Mouse (Mus musculus): ENCODE results near the gene Mat2b. TPM values are rescaled to one million over a fixed set of nuclear protein-coding genes. Genes with fewer than 3 reads are reported as not detected.

Gene Mat2b
- total and polyA plus RNA-seq, 3 experiments, result 55.0 to 135 (median 55.2) TPM

DNA sequence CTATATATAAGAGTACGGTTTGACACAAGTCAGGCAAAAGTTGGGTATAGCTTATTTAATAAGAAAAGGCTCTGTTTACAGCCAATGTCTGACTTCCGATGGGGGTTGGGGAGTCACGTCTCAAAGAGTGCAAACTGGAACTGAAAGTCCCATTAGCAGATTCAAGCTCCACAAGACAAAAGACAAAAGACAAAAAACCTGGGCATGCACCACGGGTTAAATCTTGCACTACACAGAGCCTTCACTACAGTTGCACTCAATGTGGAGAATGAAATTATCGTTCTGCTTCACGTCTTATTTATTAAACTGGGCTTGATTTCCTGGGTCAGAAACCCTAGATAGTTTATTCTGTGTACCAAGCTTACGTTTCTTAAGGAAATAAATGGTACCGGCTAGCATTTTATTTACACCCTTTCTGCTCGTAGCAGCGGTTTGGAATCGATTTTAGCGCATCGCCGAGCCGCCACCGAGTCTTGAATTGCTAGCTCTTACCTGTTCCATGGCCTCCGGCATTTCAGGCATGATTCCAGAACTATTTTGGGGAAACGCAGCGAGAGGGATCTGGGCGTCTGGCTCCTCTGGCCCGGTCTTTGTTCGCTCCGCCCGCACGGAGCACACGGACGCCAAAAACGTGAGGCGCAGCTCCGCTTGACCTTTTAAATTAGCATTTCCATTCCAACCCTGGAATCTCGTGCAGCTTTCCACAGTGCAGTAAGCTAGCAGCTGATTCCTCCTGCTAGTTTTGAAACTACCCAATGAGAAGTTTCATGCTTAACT is 504 bp downstream of the Mat2b start:
- peak overlapping the region; percentile 74 for H3K4me3 ChIP-seq (ENCODE audit: low read depth, low read length)
- peaks cover 24% of the 10 kb centered on the region for H3K4me1 ChIP-seq (ENCODE audit: insufficient read depth, low read depth, low read length)
- H3K36me3 ChIP-seq (replicated peaks), result peaks cover 19% of the 10 kb centered on the region
- ATAC-seq (ENCODE audit: extremely low read depth, insufficient number of reproducible peaks, low FRiP score, poor library complexity, severe bottlenecking) (peak; percentile 17), DNase-seq (ENCODE audit: low spot score) (peak; percentile 65)
- TF ChIP-seq GATA1 (IDR thresholded peaks at IDR 0.05; ENCODE audit: borderline replicate concordance, low read length), result no peak
- TF ChIP-seq POLR2AphosphoS5 (IDR thresholded peaks at IDR 0.05; ENCODE audit: insufficient replicate concordance, low read depth, low read length), result no peak; the same call in 1 of the 2 replicates
- no peak for TF ChIP-seq CTCF (IDR thresholded peaks at IDR 0.05; ENCODE audit: low read depth, low read length)
- no peak for TF ChIP-seq GATA2 (IDR thresholded peaks at IDR 0.05; ENCODE audit: borderline replicate concordance, low read depth, low read length)
- no peak for TF ChIP-seq TAL1 (conservative IDR thresholded peaks at IDR 0.05; ENCODE audit: low read depth, low read length)
- no peaks in the 10 kb centered on the region for H3K27me3 ChIP-seq (ENCODE audit: insufficient read depth, low read length)
- peaks cover 2% of the 10 kb centered on the region for H3K9me3 ChIP-seq (replicated peaks)

DNA sequence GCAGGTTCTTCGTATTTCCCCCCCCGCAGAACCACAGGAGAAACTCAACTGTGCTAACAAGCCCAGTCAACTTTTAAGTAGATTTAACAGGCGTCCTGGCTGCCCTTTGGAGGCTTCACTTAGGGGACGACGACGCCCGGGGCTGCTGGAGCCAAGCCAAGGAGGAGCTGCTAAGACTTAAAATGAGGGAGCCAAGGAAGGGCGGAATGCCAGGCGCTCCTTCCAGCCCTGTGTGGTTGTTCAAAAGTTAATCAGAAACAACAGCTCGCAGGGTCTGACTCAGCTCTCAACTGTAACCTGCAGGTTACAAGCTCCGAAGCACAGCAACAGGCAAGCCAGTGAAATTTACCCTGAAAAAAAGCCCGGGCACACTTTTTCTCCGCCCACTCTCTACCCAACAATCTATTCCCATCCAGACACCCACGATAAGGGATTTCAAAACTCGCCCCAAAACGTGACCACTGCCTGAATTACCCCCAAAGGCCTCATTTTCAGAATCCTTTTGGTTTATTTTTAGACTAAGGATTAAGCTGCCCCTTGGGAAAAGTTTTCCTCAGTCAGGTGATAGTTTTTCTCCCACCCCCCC is 1.5 kb downstream of the Mat2b start:
- H3K4me3 ChIP-seq (ENCODE audit: low read depth, low read length), result peak overlapping the region; percentile 94
- no peaks in the 10 kb centered on the region for H3K9me3 ChIP-seq (replicated peaks)
- no peaks in the 10 kb centered on the region for H3K27me3 ChIP-seq (ENCODE audit: insufficient read depth, low read length)
- peak; percentile 73 for DNase-seq (ENCODE audit: low spot score)
- ATAC-seq (ENCODE audit: extremely low read depth, insufficient number of reproducible peaks, low FRiP score, poor library complexity, severe bottlenecking), result peak; percentile 60
- TF ChIP-seq POLR2AphosphoS5 (IDR thresholded peaks at IDR 0.05; ENCODE audit: insufficient replicate concordance, low read depth, low read length) (no peak), TAL1 (conservative IDR thresholded peaks at IDR 0.05; ENCODE audit: low read depth, low read length) (no peak), GATA2 (IDR thresholded peaks at IDR 0.05; ENCODE audit: borderline replicate concordance, low read depth, low read length) (no peak), CTCF (IDR thresholded peaks at IDR 0.05; ENCODE audit: low read depth, low read length) (no peak), GATA1 (IDR thresholded peaks at IDR 0.05; ENCODE audit: borderline replicate concordance, low read length) (no peak)
- peaks cover 24% of the 10 kb centered on the region for H3K4me1 ChIP-seq (ENCODE audit: insufficient read depth, low read depth, low read length)
- H3K36me3 ChIP-seq (replicated peaks), result peaks cover 18% of the 10 kb centered on the region

DNA sequence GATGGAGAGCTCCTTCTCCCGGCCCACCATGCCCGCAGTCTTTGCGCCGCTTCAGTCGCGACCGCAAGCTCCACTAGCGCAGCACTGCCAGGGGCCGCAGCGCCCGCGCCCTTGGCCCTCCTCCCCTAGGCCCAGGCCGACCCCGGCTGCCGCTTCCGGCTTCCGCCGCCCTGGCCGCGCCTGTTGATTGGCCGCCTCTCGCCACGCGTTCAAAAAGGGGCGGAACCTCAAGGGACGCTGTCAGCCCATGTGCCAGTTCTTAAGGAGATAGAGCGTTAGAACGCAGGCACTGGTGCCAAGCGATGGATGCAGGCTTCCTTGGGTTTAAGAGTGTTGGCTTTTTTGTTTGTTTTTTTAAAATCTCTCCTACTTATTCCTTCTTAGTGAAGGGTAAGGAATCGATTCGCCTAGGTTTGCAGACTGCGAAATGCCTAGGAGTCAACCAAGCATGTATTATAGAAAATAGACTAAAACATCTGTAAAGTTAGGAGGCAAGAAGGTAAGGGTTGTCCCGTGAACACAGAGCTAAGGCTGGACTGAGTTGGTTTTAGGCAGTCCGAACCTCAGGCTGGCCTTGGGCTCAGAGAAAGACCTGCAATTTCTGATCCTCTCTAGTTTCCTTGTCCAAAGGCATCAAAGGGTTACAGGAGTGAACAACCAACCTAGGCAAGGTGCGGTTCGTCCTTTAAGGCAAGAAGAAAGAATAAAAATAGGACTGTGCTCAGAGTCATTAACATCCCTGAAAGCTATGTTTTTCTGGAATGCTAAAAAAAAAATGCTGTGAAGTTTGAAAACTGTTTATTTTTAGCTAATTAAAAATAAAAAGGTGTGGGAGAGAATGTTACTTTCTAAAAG is 2.3 kb downstream of the Mat2b start:
- H3K4me1 ChIP-seq (ENCODE audit: insufficient read depth, low read depth, low read length), result peaks cover 27% of the 10 kb centered on the region
- H3K36me3 ChIP-seq (replicated peaks), result peaks cover 25% of the 10 kb centered on the region
- H3K27me3 ChIP-seq (ENCODE audit: insufficient read depth, low read length), result no peaks in the 10 kb centered on the region
- H3K9me3 ChIP-seq (replicated peaks), result no peaks in the 10 kb centered on the region
- ATAC-seq (ENCODE audit: extremely low read depth, insufficient number of reproducible peaks, low FRiP score, poor library complexity, severe bottlenecking), result peak; percentile 74
- H3K4me3 ChIP-seq (ENCODE audit: low read depth, low read length), result peak overlapping the region; percentile 94
- DNase-seq (ENCODE audit: low spot score), result peak; percentile 97
- no peak for TF ChIP-seq GATA2 (IDR thresholded peaks at IDR 0.05; ENCODE audit: borderline replicate concordance, low read depth, low read length)
- TF ChIP-seq TAL1 (conservative IDR thresholded peaks at IDR 0.05; ENCODE audit: low read depth, low read length), result no peak
- no peak for TF ChIP-seq CTCF (IDR thresholded peaks at IDR 0.05; ENCODE audit: low read depth, low read length)
- TF ChIP-seq GATA1 (IDR thresholded peaks at IDR 0.05; ENCODE audit: borderline replicate concordance, low read length), result no peak
- no peak for TF ChIP-seq POLR2AphosphoS5 (IDR thresholded peaks at IDR 0.05; ENCODE audit: insufficient replicate concordance, low read depth, low read length)

GRCm38 (mm10) chr11:40692101-40692509 is 2.9 kb downstream of the Mat2b start:
- H3K9me3 ChIP-seq (replicated peaks), result no peaks in the 10 kb centered on the region
- no peaks in the 10 kb centered on the region for H3K27me3 ChIP-seq (ENCODE audit: insufficient read depth, low read length)
- H3K4me3 ChIP-seq (ENCODE audit: low read depth, low read length), result peak overlapping the region; percentile 94
- DNase-seq (ENCODE audit: low spot score) (no peak), ATAC-seq (ENCODE audit: extremely low read depth, insufficient number of reproducible peaks, low FRiP score, poor library complexity, severe bottlenecking) (no peak)
- H3K4me1 ChIP-seq (ENCODE audit: insufficient read depth, low read depth, low read length), result peaks cover 32% of the 10 kb centered on the region
- H3K36me3 ChIP-seq (replicated peaks), result peaks cover 31% of the 10 kb centered on the region
- TF ChIP-seq TAL1 (conservative IDR thresholded peaks at IDR 0.05; ENCODE audit: low read depth, low read length) (no peak), GATA2 (IDR thresholded peaks at IDR 0.05; ENCODE audit: borderline replicate concordance, low read depth, low read length) (no peak), CTCF (IDR thresholded peaks at IDR 0.05; ENCODE audit: low read depth, low read length) (no peak), GATA1 (IDR thresholded peaks at IDR 0.05; ENCODE audit: borderline replicate concordance, low read length) (no peak), POLR2AphosphoS5 (IDR thresholded peaks at IDR 0.05; ENCODE audit: insufficient replicate concordance, low read depth, low read length) (no peak)

DNA sequence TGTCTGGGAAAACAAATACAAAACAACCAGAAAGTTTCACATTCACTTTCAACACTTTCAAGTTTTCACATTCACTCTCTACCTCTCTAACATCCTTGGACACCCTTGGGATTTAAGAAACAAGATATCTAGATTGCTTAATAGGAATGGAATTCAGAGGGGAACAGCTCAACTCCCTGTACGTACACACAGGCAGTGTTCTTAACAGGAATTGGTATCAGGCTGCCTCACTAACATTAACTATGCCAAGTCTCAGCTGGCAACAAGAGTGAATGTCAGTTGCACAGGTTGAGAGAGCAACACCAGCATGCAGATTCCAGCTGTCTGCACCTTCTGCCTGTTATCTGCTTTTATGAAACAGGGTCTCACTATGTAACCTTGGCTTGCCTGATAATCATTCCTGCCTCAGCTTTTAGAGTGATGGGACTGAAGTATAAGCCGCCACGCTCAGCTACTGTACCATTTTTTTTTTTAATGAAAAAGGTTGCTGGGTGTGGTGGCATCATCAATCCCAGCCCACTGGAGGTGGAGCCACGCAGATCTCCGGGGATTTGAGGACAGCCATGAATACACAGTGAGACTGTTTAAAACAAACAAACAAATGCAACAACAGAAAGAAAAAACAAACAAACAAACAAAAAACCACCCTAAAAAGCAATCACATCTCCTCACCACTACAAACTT is 4.4 kb downstream of the Mat2b start:
- Histone ChIP-seq H3K9me3 (replicated peaks) (no peaks in the 10 kb centered on the region), H3K36me3 (replicated peaks) (peaks cover 46% of the 10 kb centered on the region), H3K27me3 (ENCODE audit: insufficient read depth, low read length) (no peaks in the 10 kb centered on the region), H3K4me1 (ENCODE audit: insufficient read depth, low read depth, low read length) (peaks cover 34% of the 10 kb centered on the region), H3K4me3 (ENCODE audit: low read depth, low read length) (peak overlapping the region; percentile 94; the same call in 1 of the 2 replicates)
- TF ChIP-seq CTCF (IDR thresholded peaks at IDR 0.05; ENCODE audit: low read depth, low read length) (no peak), GATA1 (IDR thresholded peaks at IDR 0.05; ENCODE audit: borderline replicate concordance, low read length) (no peak), TAL1 (conservative IDR thresholded peaks at IDR 0.05; ENCODE audit: low read depth, low read length) (no peak), GATA2 (IDR thresholded peaks at IDR 0.05; ENCODE audit: borderline replicate concordance, low read depth, low read length) (no peak), POLR2AphosphoS5 (IDR thresholded peaks at IDR 0.05; ENCODE audit: insufficient replicate concordance, low read depth, low read length) (no peak)
- DNase-seq (ENCODE audit: low spot score) (no peak), ATAC-seq (ENCODE audit: extremely low read depth, insufficient number of reproducible peaks, low FRiP score, poor library complexity, severe bottlenecking) (no peak)
